Mouse (Mus musculus): ENCODE measurements around the gene Epsti1. TPM values are rescaled to one million over a fixed set of nuclear protein-coding genes. Genes with fewer than 3 reads are reported as not detected.
A peak's percentile ranks its signal among the peaks of the same experiment; 100 is the strongest.

Epsti1 gene
- total RNA-seq, 2 experiments from 2014 or later = 93.9 to 204 TPM

DNA sequence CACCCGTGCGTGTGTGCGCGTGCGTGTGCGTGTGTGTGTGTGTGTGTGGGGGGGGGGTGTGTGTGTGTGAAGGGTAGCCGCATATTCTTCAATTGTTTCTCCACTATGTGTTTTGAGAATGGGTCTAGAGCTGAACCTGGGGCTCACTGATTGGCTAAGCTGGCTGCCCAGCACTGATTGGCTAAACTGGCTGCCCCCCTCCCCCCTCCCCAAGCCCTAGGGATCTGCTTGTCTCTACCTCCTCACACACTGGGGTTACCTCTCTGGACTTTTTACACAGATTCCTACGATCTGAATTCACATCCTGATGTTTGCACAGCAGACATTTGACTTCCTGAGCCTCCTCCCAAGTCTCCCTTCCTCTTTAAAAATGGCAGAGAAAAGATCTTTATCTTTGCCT lies 17.6 kb downstream of the Epsti1 start:
- ATAC-seq (ENCODE audit: poor library complexity, severe bottlenecking) = no peak

GRCm38 (mm10) chr14:77923076-77923865 lies 19.2 kb downstream of the Epsti1 start:
- ATAC-seq (ENCODE audit: poor library complexity, severe bottlenecking) = peak; percentile 55

GRCm38 (mm10) chr14:77925414-77925813 lies 21.4 kb downstream of the Epsti1 start:
- no peak for ATAC-seq (ENCODE audit: poor library complexity, severe bottlenecking)

DNA sequence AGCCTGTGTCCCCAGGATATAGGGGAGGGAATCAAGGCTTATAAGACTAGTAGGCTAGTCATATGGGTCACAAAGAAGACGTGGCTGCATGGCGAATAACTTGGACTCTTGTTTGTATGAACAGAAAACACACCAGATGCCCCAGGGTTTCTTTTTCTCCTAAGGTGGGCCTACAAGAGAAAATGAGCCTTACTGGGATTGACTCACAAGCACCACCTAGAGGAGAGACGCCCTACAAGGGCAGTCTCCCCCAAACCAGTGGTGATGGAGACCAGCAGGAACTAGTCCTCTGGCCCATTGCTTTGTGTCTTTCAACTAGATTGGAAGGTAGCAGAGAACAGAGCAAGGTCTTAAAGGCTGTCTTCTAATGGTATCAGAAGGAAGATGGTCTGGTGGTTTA lies 22.7 kb downstream of the Epsti1 start:
- 0 out of 2 replicates have a peak, but pooled peaks have one; percentile 36 for ATAC-seq (ENCODE audit: poor library complexity, severe bottlenecking)

GRCm38 (mm10) chr14:77928021-77928420 lies 24.0 kb downstream of the Epsti1 start:
- peak; percentile 81 for ATAC-seq (ENCODE audit: poor library complexity, severe bottlenecking)

- ATAC-seq (ENCODE audit: poor library complexity, severe bottlenecking) = no peak
These were observed 24.6 kb downstream of the Epsti1 start for GRCm38 (mm10) chr14:77928653-77929052.

DNA sequence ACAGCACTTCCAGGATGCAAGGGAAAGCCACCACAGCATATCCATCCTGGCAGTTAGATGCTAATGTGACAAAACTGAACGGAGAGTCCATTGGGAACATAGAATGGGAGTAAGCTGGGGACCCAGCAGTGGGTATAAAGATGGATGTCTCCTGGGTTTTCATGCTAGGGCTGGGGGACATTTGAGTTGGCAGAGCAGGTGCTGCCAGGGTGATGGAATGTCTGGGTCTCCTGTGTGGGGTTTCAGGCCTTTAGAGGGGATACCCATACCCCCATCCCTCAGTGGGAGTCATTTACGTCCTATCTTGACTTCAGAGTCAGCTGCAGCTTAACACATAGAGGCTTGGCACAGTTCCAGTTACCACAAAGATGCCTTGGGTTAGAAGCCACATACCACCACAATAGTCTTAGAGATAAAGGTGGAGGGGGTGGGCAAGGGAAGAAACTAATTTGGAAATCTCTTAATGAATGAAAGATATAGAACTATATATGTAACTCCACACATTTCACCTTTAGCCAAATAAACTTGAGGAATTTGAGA lies 25.2 kb downstream of the Epsti1 start:
- no peak for ATAC-seq (ENCODE audit: poor library complexity, severe bottlenecking)

GRCm38 (mm10) chr14:77932150-77933047 lies 28.4 kb downstream of the Epsti1 start:
- ATAC-seq (ENCODE audit: poor library complexity, severe bottlenecking) = no peak

GRCm38 (mm10) chr14:77933243-77933642 lies 29.2 kb downstream of the Epsti1 start:
- ATAC-seq (ENCODE audit: poor library complexity, severe bottlenecking) = no peak

DNA sequence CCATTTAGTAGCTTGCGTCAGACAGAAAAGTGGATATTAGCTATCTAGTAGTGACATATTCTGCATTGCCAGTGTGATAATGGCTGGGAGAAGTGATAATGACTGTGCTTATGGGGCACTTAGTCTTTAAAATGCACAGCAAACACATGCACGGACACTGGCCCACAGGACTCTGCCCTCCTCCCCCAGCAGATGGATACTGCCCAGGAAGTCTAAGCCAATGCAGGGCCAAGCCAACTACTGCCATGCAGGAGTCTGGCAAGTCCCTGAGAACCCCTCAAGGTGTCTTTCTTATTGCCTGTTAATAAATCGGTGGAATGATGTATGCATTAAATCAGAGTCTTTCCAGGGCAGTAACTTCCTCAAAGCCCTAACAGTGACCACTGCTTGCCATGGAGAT lies 30.4 kb downstream of the Epsti1 start:
- ATAC-seq (ENCODE audit: poor library complexity, severe bottlenecking) = no peak

GRCm38 (mm10) chr14:77941105-77941504 lies 37.1 kb downstream of the Epsti1 start:
- no peak for ATAC-seq (ENCODE audit: poor library complexity, severe bottlenecking)

- ATAC-seq (ENCODE audit: poor library complexity, severe bottlenecking) = no peak
These were observed 38.2 kb downstream of the Epsti1 start for GRCm38 (mm10) chr14:77942235-77942634.

DNA sequence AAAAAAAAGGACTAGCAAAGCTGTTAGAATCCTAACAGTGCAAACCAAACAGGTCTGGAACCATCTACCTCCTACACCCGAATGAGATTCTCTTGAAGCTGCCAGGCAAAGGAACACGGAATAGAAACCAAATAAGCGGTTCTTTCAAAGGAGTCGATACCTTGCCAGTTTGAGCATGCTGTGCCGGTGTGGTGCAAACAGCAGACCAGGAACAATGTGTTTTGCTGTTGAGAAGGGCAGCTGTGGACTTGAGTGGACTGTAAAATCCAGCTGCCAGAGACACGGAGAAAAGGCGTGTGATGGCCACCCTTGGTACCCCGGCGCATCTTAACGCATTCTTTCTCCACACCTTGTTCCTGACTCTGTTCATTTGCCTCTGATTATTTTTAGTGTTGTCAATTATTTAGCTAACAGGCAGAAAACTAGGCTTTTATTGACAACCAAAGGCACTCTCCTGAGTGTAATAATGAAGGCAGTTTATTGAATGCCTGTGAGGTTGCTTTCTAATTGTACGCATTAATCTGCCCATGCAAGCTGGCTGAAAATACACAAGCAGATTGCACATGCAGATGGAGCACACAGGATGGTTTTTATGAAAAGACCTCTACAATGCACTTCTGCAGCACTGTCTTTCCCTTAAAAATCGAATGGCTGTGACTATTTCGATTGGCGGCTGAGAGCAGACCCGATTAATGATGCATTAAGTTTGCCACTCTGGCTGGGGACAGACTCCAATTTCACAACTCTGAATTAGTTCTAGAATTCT lies 38.9 kb downstream of the Epsti1 start:
- no peak for ATAC-seq (ENCODE audit: poor library complexity, severe bottlenecking)

- ATAC-seq (ENCODE audit: poor library complexity, severe bottlenecking) = no peak
These were observed 57.7 kb downstream of the Epsti1 start for GRCm38 (mm10) chr14:77961741-77962140.

DNA sequence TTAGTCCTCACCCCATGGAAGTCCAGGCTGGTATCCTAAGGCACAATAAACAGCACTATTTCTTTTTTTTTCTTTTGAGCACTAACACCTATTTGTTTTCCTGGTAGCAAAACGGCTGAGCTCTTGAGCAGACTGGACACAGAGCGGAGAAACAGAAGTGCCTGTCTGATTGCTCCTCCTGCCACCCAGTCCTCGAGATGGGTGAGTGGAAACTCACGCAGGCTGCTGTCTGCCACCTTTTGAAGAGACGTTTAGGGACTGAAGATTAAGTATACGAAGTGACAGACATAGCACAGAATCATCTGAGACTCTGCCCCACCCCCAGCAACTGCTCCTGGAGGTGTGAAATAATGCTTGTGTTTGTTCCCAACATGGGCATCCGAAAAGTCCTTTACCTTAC lies 59.5 kb downstream of the Epsti1 start:
- no peak for ATAC-seq (ENCODE audit: poor library complexity, severe bottlenecking)

GRCm38 (mm10) chr14:77971355-77971754 lies 67.3 kb downstream of the Epsti1 start:
- no peak for ATAC-seq (ENCODE audit: poor library complexity, severe bottlenecking)

DNA sequence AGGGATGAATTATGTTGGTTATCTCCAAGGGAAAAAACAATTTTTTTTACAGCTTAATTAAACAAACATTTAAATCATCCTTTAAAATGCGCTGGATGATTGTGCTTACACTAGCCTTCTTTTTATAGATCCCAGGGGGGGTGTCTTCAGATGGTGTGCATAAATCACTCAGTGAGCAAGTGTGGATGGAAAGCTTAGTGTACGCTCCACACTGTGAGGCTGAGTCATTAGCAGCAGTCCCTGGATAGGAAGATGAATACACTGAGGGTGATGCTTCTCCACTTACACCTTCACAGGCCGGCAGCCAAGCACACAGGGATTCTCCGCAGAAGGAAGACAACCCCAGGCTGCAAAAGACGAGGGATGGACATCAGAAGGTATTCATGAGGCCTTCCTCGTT lies 70.2 kb downstream of the Epsti1 start:
- ATAC-seq (ENCODE audit: poor library complexity, severe bottlenecking) = no peak

DNA sequence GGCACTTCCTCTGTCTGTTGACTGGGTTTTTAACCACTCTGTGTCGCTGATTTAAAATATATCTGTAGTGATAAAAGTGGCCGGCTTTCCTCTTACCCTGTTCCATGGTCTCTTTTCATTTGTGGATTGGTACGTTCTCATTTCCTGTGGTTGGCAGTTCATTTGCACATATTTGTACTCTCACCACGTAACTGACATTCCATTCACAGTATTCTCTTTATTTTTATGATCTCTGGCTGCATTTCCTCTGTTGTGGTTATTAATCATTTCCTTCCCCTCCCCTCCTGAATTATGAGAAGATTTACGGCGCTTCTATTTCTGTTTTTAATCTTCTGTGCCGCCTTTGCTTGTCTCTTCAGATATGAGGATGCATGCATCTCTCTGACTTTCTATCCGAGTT lies 71.7 kb downstream of the Epsti1 start:
- ATAC-seq (ENCODE audit: poor library complexity, severe bottlenecking) = no peak

DNA sequence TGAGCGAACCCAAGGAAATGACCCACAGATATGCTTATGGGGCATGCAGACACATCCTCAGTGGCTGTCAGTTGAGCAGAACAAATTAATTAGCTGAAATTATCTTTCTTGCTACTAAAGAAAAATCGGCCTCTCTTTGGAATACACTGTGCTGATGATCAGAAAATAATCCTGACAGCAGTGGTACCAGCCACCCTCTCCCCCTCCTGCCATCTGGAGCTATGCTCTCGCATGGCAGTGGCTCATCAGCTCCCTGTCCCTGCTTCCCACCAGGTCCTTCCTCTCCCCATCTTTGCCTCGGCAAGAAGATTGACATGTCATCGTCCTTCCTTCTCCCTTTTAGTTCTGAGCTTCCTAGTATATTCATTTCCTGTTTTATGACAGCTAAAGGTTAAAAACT lies 77.5 kb downstream of the Epsti1 start:
- ATAC-seq (ENCODE audit: poor library complexity, severe bottlenecking) = no peak

DNA sequence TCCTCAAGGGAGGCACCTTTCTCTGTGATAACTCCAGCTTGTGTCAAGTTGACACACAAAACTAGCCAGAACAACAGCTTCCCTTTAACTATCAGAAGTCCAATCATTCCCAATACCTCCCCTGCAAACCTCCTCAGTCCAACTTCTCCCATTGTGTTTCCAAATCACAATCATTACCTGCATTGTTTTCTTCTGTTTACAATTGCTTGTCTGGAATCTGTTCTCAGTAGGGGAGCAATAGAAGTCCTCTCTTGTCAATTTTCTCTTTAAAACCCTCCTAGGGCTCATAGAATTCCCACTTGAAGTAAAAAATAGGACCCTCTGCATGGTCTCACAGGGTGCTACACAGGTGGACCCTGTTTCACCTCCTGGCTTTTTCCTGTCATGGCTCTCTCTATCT lies 93.7 kb downstream of the Epsti1 start:
- no peak for ATAC-seq (ENCODE audit: poor library complexity, severe bottlenecking)

- ATAC-seq (ENCODE audit: poor library complexity, severe bottlenecking) = no peak
These were observed 100.4 kb downstream of the Epsti1 start for GRCm38 (mm10) chr14:78004486-78004885.

Data from megakaryocyte, adult 5-6 weeks (primary cell).